Mouse (Mus musculus): ENCODE results near the gene Rab4a. TPM values are rescaled to one million over a fixed set of nuclear protein-coding genes. Genes with fewer than 3 reads are reported as not detected.
A peak's percentile ranks its signal among the peaks of the same experiment; 100 is the strongest.

Rab4a gene
- polyA plus RNA-seq, 1 experiment, result 4.4 TPM

DNA sequence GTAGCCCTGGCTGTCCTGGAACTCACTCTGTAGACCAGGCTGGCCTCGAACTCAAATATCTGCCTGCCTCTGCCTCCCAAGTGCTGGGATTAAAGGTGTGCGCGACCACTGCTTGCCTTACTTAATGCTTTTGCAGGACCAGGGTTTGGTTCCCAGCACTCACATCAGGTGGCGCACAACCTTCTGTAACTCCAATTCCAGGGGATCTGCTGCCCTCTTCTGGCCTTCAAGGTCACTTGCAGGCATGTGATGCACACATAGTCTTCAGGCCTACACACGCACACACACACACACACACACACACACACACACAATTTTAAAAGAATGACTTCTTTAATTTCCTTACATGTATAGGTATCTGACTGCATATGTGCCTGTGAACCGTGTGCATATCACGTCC lies 4.9 kb upstream of the Rab4a start:
- no peaks in the 10 kb centered on the region for H3K27me3 ChIP-seq (ENCODE audit: control insufficient read depth, insufficient read depth, low read length)
- no peak for TF ChIP-seq POLR2A (IDR thresholded peaks at IDR 0.05; ENCODE audit: control insufficient read depth, extremely low read depth, insufficient read depth, low read length, poor library complexity)
- TF ChIP-seq CTCF (IDR thresholded peaks at IDR 0.05; ENCODE audit: borderline replicate concordance, control insufficient read depth, extremely low read depth, insufficient read depth, low read length, poor library complexity), result no peak
- H3K27ac ChIP-seq (ENCODE audit: control insufficient read depth, insufficient read depth, low read length), result no peak overlapping the region
- H3K4me3 ChIP-seq (ENCODE audit: control insufficient read depth, insufficient read depth, low read length), result no peak overlapping the region
- peaks cover 4% of the 10 kb centered on the region; the same call in 1 of the 2 replicates for H3K4me1 ChIP-seq (replicated peaks; ENCODE audit: control insufficient read depth, insufficient read depth, low read length)
- DNase-seq, result no peak
- 95% methylated on average over 7 of the region's 7 CpGs for WGBS
- H3K36me3 ChIP-seq (ENCODE audit: control insufficient read depth, insufficient read depth, low read length), result no peaks in the 10 kb centered on the region

DNA sequence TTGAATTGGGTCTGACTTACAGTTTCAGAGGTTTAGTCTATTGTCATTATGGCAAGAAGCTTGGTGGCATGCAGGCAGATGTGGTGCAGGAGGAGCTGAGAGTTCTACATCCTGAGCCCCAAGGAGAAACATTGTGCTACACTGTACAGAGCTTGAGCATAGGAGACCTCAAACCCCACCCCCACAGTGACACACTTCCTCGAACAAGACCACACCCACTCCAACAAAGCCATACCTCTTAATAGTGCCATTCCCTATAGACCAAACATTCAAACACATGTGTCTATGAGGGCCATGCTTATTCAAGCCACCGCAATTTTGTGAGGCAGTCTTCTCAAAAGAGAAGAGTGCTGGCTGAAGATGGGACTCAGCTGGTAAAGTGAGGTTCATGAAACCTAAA lies 4.2 kb upstream of the Rab4a start:
- no peak for DNase-seq
- Histone ChIP-seq H3K27me3 (ENCODE audit: control insufficient read depth, insufficient read depth, low read length) (no peaks in the 10 kb centered on the region), H3K27ac (ENCODE audit: control insufficient read depth, insufficient read depth, low read length) (no peak overlapping the region), H3K36me3 (ENCODE audit: control insufficient read depth, insufficient read depth, low read length) (no peaks in the 10 kb centered on the region), H3K4me1 (replicated peaks; ENCODE audit: control insufficient read depth, insufficient read depth, low read length) (peaks cover 10% of the 10 kb centered on the region), H3K4me3 (ENCODE audit: control insufficient read depth, insufficient read depth, low read length) (no peak overlapping the region)
- WGBS, result 97% methylated on average over 2 of the region's 2 CpGs
- TF ChIP-seq CTCF (IDR thresholded peaks at IDR 0.05; ENCODE audit: borderline replicate concordance, control insufficient read depth, extremely low read depth, insufficient read depth, low read length, poor library complexity) (no peak), POLR2A (IDR thresholded peaks at IDR 0.05; ENCODE audit: control insufficient read depth, extremely low read depth, insufficient read depth, low read length, poor library complexity) (no peak)

DNA sequence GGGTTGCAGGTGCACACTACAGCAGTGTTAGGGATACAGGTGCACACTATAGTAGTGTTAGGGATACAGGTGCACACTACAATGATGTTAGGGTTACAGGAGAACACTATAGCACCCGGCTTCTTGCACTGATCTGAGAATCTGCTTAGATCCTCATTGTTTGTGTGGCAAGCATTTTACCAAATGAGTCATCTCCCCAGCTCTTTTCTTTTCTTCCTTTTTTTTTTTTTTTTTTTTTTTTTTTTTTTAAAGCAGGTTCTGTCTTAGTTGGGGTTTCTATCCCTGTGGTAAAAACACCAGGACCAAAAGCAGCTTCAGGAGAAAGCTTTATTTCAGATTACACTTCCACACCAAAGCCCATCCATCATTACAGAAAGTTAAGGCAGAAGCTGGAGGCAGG lies 2.1 kb upstream of the Rab4a start:
- Histone ChIP-seq H3K36me3 (ENCODE audit: control insufficient read depth, insufficient read depth, low read length) (no peaks in the 10 kb centered on the region), H3K27me3 (ENCODE audit: control insufficient read depth, insufficient read depth, low read length) (no peaks in the 10 kb centered on the region), H3K4me1 (replicated peaks; ENCODE audit: control insufficient read depth, insufficient read depth, low read length) (peaks cover 19% of the 10 kb centered on the region), H3K27ac (ENCODE audit: control insufficient read depth, insufficient read depth, low read length) (no peak overlapping the region), H3K4me3 (ENCODE audit: control insufficient read depth, insufficient read depth, low read length) (no peak overlapping the region)
- 41% methylated on average over 1 of the region's 1 CpGs for WGBS
- TF ChIP-seq POLR2A (IDR thresholded peaks at IDR 0.05; ENCODE audit: control insufficient read depth, extremely low read depth, insufficient read depth, low read length, poor library complexity) (no peak), CTCF (IDR thresholded peaks at IDR 0.05; ENCODE audit: borderline replicate concordance, control insufficient read depth, extremely low read depth, insufficient read depth, low read length, poor library complexity) (no peak)
- no peak for DNase-seq

DNA sequence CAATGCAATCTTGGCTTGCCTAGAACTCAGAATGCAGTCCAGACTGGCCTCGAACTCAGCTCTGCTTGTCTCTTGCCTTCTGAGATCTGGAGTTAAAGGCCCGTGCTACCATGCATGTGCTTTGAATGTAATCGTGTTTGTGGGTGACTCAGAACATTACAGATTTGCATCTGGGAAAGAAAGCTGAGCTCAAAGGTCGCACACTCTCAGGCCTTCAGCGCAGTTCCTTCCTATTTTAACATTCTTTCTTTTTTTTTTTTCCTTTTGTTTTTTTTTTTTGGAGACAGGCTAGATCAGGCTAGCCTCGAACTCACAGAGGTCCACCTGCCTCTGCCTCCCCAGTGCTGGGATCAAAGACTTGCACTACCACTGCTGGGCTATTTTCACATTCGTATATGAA lies 1.2 kb upstream of the Rab4a start:
- DNase-seq, result no peak
- H3K4me3 ChIP-seq (ENCODE audit: control insufficient read depth, insufficient read depth, low read length), result no peak overlapping the region
- no peaks in the 10 kb centered on the region for H3K27me3 ChIP-seq (ENCODE audit: control insufficient read depth, insufficient read depth, low read length)
- TF ChIP-seq POLR2A (IDR thresholded peaks at IDR 0.05; ENCODE audit: control insufficient read depth, extremely low read depth, insufficient read depth, low read length, poor library complexity) (no peak), CTCF (IDR thresholded peaks at IDR 0.05; ENCODE audit: borderline replicate concordance, control insufficient read depth, extremely low read depth, insufficient read depth, low read length, poor library complexity) (no peak)
- WGBS, result 91% methylated on average over 7 of the region's 7 CpGs
- H3K36me3 ChIP-seq (ENCODE audit: control insufficient read depth, insufficient read depth, low read length), result no peaks in the 10 kb centered on the region
- H3K4me1 ChIP-seq (replicated peaks; ENCODE audit: control insufficient read depth, insufficient read depth, low read length), result peaks cover 19% of the 10 kb centered on the region
- no peak overlapping the region for H3K27ac ChIP-seq (ENCODE audit: control insufficient read depth, insufficient read depth, low read length)

DNA sequence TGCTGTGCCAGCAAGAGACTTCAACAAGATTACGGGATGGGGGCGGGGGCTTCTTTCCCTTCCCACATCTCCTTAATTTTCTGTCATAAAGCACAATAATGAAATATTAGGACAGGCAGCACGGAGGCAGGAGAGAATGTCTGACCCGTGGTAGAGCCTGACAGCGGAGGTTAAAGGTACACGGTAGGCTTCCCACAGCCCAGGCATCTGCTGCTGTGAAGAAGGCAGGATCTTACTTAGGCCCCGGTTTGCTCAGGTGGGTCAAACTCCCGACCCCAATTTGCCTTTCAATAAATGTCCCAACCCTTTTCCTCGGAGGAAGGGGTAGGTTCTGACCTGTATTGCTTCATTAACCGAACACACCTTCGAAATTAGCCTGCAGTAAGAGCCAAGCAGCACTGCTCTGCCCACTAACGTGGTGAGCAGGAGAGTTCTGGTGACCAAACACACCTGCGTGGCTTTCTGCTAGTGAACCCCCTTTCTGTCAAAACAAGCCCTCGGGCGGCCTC lies 522 bp upstream of the Rab4a start:
- Histone ChIP-seq H3K36me3 (ENCODE audit: control insufficient read depth, insufficient read depth, low read length) (no peaks in the 10 kb centered on the region), H3K4me3 (ENCODE audit: control insufficient read depth, insufficient read depth, low read length) (peak overlapping the region; percentile 67), H3K4me1 (replicated peaks; ENCODE audit: control insufficient read depth, insufficient read depth, low read length) (peaks cover 19% of the 10 kb centered on the region), H3K27me3 (ENCODE audit: control insufficient read depth, insufficient read depth, low read length) (no peaks in the 10 kb centered on the region), H3K27ac (ENCODE audit: control insufficient read depth, insufficient read depth, low read length) (no peak overlapping the region)
- TF ChIP-seq CTCF (IDR thresholded peaks at IDR 0.05; ENCODE audit: borderline replicate concordance, control insufficient read depth, extremely low read depth, insufficient read depth, low read length, poor library complexity), result no peak
- no peak for TF ChIP-seq POLR2A (IDR thresholded peaks at IDR 0.05; ENCODE audit: control insufficient read depth, extremely low read depth, insufficient read depth, low read length, poor library complexity)
- DNase-seq, result no peak
- WGBS, result 40% methylated on average over 15 of the region's 15 CpGs

DNA sequence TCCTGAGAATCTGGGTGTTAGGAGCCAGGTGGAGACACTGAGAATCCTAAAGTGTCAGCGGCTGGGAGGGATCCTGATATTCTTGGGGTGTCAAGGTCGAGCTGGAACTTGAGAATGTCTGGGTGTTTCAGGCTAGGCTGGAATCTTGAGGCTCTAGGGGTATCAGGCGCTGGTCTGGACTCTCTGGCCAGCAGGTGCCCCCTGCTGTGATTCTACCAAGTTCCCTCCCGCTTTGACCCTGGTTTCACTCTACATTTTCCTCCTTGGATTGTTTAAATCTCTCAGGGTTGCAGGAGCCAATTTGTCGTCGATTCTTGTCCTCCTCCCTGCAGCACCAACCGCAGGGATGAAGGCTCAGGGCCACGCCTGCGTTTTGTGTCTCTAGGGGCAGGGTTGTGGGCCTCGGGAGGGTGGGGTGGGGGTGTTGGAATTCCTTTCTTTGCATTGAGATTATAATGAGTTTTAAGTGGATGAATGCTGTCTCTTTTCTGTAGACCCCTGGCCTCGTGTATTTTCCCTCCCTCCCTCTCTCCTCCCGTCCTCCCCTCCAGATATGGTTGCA lies 670 bp downstream of the Rab4a start:
- DNase-seq, result no peak
- H3K4me3 ChIP-seq (ENCODE audit: control insufficient read depth, insufficient read depth, low read length), result peak overlapping the region; percentile 67
- H3K27ac ChIP-seq (ENCODE audit: control insufficient read depth, insufficient read depth, low read length), result no peak overlapping the region
- no peak for TF ChIP-seq POLR2A (IDR thresholded peaks at IDR 0.05; ENCODE audit: control insufficient read depth, extremely low read depth, insufficient read depth, low read length, poor library complexity)
- no peak for TF ChIP-seq CTCF (IDR thresholded peaks at IDR 0.05; ENCODE audit: borderline replicate concordance, control insufficient read depth, extremely low read depth, insufficient read depth, low read length, poor library complexity)
- H3K36me3 ChIP-seq (ENCODE audit: control insufficient read depth, insufficient read depth, low read length), result no peaks in the 10 kb centered on the region
- 8% methylated on average over 12 of the region's 12 CpGs for WGBS
- no peaks in the 10 kb centered on the region for H3K27me3 ChIP-seq (ENCODE audit: control insufficient read depth, insufficient read depth, low read length)
- peaks cover 19% of the 10 kb centered on the region for H3K4me1 ChIP-seq (replicated peaks; ENCODE audit: control insufficient read depth, insufficient read depth, low read length)

DNA sequence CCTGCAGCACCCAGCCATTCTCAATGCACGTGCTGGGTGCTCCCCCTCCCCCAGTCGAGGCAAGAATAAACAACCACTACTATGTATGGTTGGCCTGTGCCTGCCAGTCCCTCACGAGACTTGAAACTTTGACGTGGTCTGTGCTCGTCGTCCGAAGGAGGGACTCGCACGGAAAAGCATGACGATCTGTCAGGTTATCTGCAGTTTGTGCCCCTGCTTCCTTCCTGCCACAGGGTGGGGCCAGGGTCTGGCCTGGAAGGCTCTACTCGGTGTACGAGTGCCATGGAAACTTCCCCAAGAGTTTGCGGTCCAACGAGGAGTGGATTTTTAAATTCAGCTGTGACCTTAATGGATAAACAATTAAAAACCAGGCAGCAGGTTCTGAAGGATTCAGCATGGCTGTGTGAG lies 1.2 kb downstream of the Rab4a start:
- no peak overlapping the region for H3K27ac ChIP-seq (ENCODE audit: control insufficient read depth, insufficient read depth, low read length)
- no peaks in the 10 kb centered on the region for H3K27me3 ChIP-seq (ENCODE audit: control insufficient read depth, insufficient read depth, low read length)
- H3K4me1 ChIP-seq (replicated peaks; ENCODE audit: control insufficient read depth, insufficient read depth, low read length), result peaks cover 19% of the 10 kb centered on the region
- TF ChIP-seq POLR2A (IDR thresholded peaks at IDR 0.05; ENCODE audit: control insufficient read depth, extremely low read depth, insufficient read depth, low read length, poor library complexity) (no peak), CTCF (IDR thresholded peaks at IDR 0.05; ENCODE audit: borderline replicate concordance, control insufficient read depth, extremely low read depth, insufficient read depth, low read length, poor library complexity) (no peak)
- no peak for DNase-seq
- no peak overlapping the region for H3K4me3 ChIP-seq (ENCODE audit: control insufficient read depth, insufficient read depth, low read length)
- 6% methylated on average over 14 of the region's 14 CpGs for WGBS
- no peaks in the 10 kb centered on the region for H3K36me3 ChIP-seq (ENCODE audit: control insufficient read depth, insufficient read depth, low read length)
